Mouse (Mus musculus) spleen, postnatal 10 days (tissue): Measurements from ENCODE around the gene Acsf2.

Experiments used
- DNase-seq, 2 experiments: peaks; one replicate each; pipeline ENCODE4 v3.0.0; 2021 to 2022; ENCODE audit warnings: low spot score in 2 of 2

Acsf2 gene

DNA sequence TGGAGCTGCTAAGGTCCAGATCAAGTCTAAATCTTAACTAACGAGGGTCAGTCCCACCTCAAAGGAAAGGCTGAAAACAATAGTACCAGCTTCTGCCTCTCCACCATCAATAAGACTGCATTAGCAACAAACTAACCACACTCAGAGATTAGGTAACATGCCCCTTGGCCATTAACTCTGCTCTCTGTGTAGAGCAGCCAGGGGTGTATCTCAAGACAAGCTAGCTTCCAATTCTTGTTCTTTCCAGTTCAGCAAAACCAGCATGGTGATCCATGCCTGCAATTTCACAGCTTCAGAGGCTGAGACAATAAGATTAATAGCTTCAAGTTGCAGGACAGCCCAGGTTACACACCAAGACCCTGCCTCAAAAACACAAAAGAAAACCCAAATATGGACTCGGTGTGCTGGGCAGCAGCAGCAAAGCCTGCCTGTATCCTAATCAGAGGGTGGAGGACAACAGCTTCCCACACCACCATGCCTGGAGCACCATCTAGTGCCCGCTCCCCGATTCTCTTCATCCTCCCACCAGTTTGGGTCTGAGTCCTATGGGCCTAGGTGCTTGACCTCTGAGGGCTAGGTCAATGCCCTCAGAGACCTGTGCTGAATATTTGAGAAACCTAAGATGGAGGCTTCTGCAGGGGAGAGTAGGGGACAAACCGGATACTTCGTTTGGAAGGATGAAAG lies 3.1 kb downstream of the Acsf2 start:
- no peak for DNase-seq

- DNase-seq: no peak
Observed at GRCm38 (mm10) chr11:94597319-94597718, 4.4 kb downstream of the Acsf2 start.

DNA sequence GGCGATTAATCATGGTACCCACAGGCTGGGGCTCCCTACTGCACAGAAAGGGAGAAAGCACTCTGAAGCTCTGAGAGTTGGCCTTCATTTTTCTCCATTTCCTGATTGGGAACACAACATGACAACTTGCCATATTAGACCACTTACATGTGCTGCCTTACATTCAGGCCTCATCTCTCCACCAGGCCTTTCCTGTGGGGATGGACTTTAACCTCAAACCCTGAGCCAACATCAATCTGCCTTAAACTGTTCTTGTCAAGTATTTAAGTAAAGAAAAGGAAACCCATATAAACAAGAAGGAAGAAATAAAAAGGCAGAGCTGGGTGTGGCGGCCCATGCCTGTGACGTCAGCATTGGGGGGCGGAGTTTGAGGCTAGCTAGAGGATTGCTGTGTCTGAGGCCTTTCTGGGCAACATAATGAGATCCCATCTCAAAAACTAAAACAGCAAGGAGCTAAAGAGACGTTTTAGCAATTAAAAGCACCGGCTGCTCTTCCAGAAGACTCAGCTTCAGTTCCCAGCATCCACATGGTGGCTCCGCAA lies 5.3 kb downstream of the Acsf2 start:
- peak; percentile 25 to 81 for DNase-seq

DNA sequence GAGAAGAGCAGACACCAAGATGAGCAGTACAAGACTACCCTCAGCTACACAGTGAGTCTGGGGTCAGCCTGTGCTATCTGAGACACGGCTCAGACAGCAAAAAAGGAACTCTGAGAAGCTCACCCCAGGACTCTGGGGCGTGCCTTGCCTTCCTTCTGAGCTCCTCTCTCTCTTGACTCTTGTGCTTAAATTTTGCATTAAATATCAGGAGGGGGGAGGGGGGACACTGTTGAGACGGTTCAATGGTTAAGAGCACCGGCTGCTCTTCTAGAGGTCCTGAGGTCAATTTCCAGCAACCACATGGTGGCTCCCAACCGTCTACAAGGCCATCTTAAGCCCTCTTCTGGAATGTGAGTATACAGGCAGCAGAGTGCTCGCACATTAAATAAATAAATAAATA lies 14.2 kb downstream of the Acsf2 start:
- no peak for DNase-seq

DNA sequence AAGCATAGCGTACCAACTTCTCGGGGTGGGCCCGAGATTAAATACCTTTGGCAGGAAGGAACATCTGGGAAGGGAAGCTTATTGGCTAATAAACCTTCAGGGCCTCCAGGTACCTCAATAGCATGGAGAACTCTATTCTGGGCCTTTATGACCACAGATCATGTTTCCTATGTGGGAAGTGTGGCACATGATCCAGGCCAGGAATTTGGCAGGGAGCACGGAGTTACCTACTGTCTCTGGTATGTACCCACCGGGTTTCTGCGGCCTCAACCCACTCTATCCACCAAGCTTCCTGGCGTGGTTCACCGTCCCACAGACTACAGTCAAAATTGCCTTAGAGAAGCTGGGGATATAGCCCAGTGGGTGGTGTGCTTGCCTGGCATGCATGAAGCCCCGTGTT lies 16.6 kb downstream of the Acsf2 start:
- DNase-seq: no peak

- no peak for DNase-seq
Observed at GRCm38 (mm10) chr11:94580111-94580740, 21.4 kb downstream of the Acsf2 start.

DNA sequence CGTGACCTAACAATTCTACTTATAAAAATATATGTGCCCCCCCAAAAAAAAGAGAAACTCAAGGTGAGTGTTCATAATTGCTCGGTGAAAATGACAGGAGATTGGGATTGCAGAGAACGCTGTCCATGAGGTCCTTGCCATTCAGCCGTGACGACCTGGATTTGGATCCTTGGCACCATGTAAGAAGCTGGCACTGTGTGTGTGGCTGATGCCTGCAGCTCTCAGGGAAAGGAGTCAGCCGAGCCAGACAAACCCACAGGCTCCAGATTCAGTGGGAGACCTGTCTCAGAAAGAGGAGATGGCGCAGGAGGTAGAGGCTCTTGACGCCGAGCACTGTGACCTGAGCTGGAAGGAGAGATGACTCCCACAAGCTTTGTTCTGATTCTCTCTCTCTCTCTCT lies 25.3 kb downstream of the Acsf2 start:
- DNase-seq: no peak

GRCm38 (mm10) chr11:94575036-94575435 lies 26.6 kb downstream of the Acsf2 start:
- DNase-seq: no peak

GRCm38 (mm10) chr11:94574560-94574959 lies 27.1 kb downstream of the Acsf2 start:
- DNase-seq: no peak

DNA sequence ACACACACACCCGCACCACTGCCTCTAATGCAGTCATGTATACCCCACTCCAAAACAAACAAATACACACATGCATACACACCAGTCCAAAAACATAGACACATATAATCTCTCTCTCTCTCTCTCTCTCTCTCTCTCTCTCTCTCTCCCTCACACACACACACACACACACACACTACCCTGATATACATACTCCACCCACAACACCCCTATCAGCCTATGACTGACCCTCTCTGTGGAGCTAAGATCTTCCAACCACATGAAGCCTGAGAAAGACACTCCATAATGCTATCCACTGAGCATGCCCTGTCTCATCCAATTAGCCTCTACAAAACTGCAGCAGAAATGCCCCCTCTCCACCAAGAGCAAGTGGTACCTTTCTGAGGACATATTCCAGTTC lies 29.8 kb downstream of the Acsf2 start:
- DNase-seq: no peak

- peak in 1 of 2 experiments; percentile 30 for DNase-seq
Observed at GRCm38 (mm10) chr11:94570612-94571011, 31.1 kb downstream of the Acsf2 start.

DNA sequence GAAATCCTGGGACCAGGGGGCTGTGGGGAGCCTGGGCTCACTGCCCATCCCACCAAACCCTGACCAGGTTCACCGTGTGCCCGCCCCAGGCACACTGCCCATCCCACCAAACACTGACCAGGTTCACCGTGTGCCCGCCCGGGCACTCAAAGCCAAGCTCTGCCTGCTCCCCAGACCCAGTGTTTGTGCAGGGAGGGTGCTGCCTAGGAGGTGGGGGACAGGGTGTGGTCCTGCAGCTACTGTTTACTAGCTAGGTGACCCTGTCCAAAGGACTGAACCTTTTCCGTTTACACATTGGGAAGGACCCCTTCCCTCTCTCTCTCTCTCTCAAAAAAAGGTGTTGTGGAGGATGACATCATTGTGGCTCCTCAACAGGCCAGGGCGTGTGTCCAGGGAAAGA lies 34.3 kb downstream of the Acsf2 start:
- DNase-seq: no peak

- no peak for DNase-seq
Observed at GRCm38 (mm10) chr11:94566534-94566933, 35.1 kb downstream of the Acsf2 start.

GRCm38 (mm10) chr11:94565151-94565479 lies 36.6 kb downstream of the Acsf2 start:
- peak in 1 of 2 experiments; percentile 36 for DNase-seq

DNA sequence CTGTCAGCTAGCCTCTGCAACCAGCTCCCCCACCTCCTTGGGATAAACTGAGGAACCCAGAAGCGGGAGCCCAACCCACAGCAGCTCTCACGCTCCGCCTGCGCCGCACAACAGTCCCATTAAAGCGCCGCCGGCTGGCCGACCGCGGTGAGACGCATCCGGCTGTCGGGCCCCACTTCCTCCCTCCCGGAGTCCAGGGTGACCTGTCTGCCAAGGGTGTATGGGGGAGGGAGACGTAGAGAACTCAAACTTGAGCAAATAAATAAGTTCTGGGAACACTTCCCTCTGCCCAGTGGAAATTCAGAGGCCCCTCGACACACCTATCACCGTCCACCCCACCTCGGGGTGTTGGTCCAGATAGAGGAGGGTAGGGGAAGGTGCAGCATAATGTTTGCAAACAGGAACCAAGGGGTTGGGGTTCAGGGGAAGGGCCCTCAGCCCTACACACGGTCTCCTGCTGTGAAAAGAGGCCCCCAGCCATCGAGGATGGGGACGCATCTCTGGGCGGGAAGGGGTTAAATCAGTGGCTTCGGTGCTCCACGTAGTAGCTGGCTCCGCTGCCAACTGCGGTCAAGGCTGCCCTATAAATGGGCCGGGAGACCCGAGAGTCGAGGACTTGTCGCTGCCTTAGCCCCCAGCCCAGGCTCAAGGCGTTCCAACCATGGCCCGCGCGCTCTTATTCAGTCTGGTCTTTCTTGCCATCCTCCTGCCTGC lies 37.1 kb downstream of the Acsf2 start, which contains the start of gene Chad:
Chad (plus strand) TSS at position 611 of the 714 bp plus-strand sequence.
- peak; percentile 27 to 65 for DNase-seq

DNA sequence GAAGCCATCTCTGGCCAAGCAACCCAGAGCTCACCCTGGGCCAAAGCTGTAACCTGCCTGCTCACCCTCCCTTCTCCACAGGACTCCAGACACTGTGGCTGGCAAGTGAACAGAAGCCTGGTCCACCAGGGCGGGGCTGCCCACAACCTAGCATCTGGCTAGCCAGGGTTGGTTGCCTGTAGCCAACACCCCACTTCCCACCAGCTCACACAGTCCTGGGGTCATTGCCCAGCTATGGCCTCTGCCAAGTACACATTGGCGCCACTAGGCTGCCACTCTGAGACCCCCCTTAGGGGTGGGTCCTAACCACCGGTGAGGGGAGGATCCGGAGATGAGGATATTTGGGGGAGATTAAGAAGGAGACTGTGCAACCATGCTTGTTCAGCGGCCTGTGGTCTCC lies 37.9 kb downstream of the Acsf2 start:
- DNase-seq: no peak

- no peak for DNase-seq
Observed at GRCm38 (mm10) chr11:94563383-94563782, 38.3 kb downstream of the Acsf2 start.

DNA sequence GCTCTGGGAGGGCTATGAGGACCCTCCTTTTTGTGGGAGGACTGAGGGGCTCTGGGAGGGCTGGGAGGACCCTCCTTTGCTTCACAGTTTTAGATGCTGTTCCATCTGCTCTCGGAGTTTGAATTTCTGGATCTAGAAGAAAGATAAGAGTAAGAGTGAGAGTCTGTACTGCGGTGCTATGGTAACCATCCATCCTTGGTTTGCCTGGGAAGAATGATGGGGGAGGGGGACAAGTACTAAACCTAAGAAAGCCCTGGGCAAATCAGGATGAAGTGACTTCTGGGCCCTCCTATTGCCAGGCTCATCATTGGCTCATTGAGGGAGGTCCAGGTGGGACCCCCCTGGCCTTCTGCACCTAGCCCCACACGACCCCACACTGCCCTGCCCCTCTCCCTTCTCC lies 43.4 kb downstream of the Acsf2 start:
- no peak for DNase-seq

DNA sequence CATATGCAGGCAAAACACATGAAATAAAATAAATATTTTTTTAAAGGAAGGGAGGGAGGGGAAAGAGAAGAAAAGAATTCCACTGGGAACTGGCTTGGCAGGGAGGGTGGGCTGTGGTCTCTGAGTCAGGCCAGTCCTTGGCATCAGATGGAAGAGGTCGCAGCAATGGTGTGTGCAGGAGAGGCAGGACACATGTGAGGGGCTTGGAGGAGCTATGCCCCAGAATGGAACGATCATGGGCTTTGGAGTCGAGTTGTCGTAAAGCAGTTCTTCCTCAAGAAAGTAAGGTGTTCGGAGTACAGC lies 51.3 kb downstream of the Acsf2 start:
- DNase-seq: no peak

GRCm38 (mm10) chr11:94549691-94550441 lies 51.8 kb downstream of the Acsf2 start:
- no peak for DNase-seq

DNA sequence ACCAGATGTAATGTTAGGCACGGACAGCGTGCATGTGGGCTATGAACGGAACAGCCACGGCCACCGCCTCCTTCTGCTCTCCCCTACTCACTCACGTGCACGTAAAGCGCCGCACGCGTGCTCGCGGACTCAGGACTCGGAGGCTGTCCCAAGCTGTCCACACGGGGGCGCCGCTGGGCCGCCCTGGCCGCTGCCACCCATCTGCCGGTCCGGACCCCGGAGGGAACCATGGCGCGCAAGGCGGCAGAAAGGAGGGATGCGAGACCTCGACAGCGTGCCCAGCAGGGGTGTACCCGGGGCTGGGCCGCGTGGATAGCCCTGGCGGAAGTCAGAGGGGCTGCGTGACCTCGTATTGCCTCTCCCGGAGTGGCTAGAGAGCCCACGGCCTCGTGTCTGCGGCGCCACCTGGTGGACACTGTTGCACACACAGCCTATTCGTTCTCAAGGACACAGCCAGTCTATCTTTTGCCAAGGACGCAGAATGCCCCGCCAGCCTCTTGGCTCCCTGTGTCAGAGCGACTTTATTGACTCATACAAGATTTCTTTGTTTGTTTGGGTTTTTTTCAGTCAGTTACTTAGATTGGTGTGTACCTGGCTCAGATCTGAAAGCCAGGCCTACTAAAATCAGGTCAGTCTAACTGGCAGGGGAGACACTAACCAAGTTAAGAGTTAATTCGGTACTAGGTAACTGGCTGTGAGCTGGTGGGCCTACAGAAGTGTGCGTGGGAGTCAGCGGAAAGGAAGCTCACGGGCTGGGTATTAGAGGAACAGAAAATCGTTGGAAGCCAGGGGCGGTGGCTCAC lies 52.6 kb downstream of the Acsf2 start, which contains the start of gene Rsad1:
Rsad1 (minus strand) TSS at position 368 of the 803 bp plus-strand sequence.
- DNase-seq: peak; percentile 95 to 96
